Mouse (Mus musculus): ENCODE data around the gene Gm21981. TPM values are rescaled to one million over a fixed set of nuclear protein-coding genes. Genes with fewer than 3 reads are reported as not detected.

The Gm21981 gene
- polyA plus RNA-seq, 1 experiment, result 0.25 TPM

- H3K4me3 ChIP-seq (replicated peaks), result no peak overlapping the region
- H3K9me3 ChIP-seq, result no peaks in the 10 kb centered on the region
- TF ChIP-seq GATA1 (IDR thresholded peaks at IDR 0.05; ENCODE audit: borderline replicate concordance, low read length) (no peak), FLI1 (IDR thresholded peaks at IDR 0.05; ENCODE audit: low read length) (no peak)
- peaks cover 68% of the 10 kb centered on the region for H3K27me3 ChIP-seq (replicated peaks)
- no peaks in the 10 kb centered on the region for H3K36me3 ChIP-seq (replicated peaks; ENCODE audit: low read length)
- peaks cover 4% of the 10 kb centered on the region; the same call in 1 of the 2 replicates for H3K4me1 ChIP-seq
Measured at GRCm38 (mm10) chr17:47730633-47731575, 36.6 kb upstream of the Gm21981 start.

- Histone ChIP-seq H3K4me3 (replicated peaks) (no peak within 1 kb of the TSS), H3K27me3 (replicated peaks) (peaks cover 60% of the 10 kb centered on the region), H3K36me3 (replicated peaks; ENCODE audit: low read length) (no peaks in the 10 kb centered on the region), H3K9me3 (no peaks in the 10 kb centered on the region), H3K4me1 (no peaks in the 10 kb centered on the region)
- no peak for TF ChIP-seq FLI1 (IDR thresholded peaks at IDR 0.05; ENCODE audit: low read length)
- TF ChIP-seq GATA1 (IDR thresholded peaks at IDR 0.05; ENCODE audit: borderline replicate concordance, low read length), result no peak
Measured at GRCm38 (mm10) chr17:47726566-47726965, 32.3 kb upstream of the Gm21981 start, which contains the start of gene Pgc. Gene Pgc, plus strand, starts transcription at chr17:47726842.

- Histone ChIP-seq H3K4me3 (replicated peaks) (no peak overlapping the region), H3K27me3 (replicated peaks) (peaks cover 43% of the 10 kb centered on the region), H3K36me3 (replicated peaks; ENCODE audit: low read length) (no peaks in the 10 kb centered on the region), H3K9me3 (no peaks in the 10 kb centered on the region), H3K4me1 (peaks cover 8% of the 10 kb centered on the region)
- TF ChIP-seq FLI1 (IDR thresholded peaks at IDR 0.05; ENCODE audit: low read length), result no peak
- TF ChIP-seq GATA1 (IDR thresholded peaks at IDR 0.05; ENCODE audit: borderline replicate concordance, low read length), result no peak
Measured at GRCm38 (mm10) chr17:47721183-47721582, 26.9 kb upstream of the Gm21981 start.

GRCm38 (mm10) chr17:47715037-47715436 lies 20.8 kb upstream of the Gm21981 start:
- Histone ChIP-seq H3K36me3 (replicated peaks; ENCODE audit: low read length) (no peaks in the 10 kb centered on the region), H3K27me3 (replicated peaks) (peaks cover 62% of the 10 kb centered on the region), H3K4me3 (replicated peaks) (no peak overlapping the region), H3K9me3 (no peaks in the 10 kb centered on the region), H3K4me1 (peaks cover 10% of the 10 kb centered on the region)
- no peak for TF ChIP-seq GATA1 (IDR thresholded peaks at IDR 0.05; ENCODE audit: borderline replicate concordance, low read length)
- TF ChIP-seq FLI1 (IDR thresholded peaks at IDR 0.05; ENCODE audit: low read length), result no peak

GRCm38 (mm10) chr17:47712889-47713571 lies 18.8 kb upstream of the Gm21981 start:
- H3K9me3 ChIP-seq, result no peaks in the 10 kb centered on the region
- H3K4me1 ChIP-seq, result peaks cover 18% of the 10 kb centered on the region
- no peaks in the 10 kb centered on the region for H3K36me3 ChIP-seq (replicated peaks; ENCODE audit: low read length)
- H3K4me3 ChIP-seq (replicated peaks), result no peak overlapping the region
- TF ChIP-seq FLI1 (IDR thresholded peaks at IDR 0.05; ENCODE audit: low read length) (no peak), GATA1 (IDR thresholded peaks at IDR 0.05; ENCODE audit: borderline replicate concordance, low read length) (no peak)
- peaks cover 59% of the 10 kb centered on the region for H3K27me3 ChIP-seq (replicated peaks)

- H3K36me3 ChIP-seq (replicated peaks; ENCODE audit: low read length), result no peaks in the 10 kb centered on the region
- no peaks in the 10 kb centered on the region for H3K9me3 ChIP-seq
- H3K27me3 ChIP-seq (replicated peaks), result peaks cover 66% of the 10 kb centered on the region
- peaks cover 18% of the 10 kb centered on the region for H3K4me1 ChIP-seq
- no peak overlapping the region for H3K4me3 ChIP-seq (replicated peaks)
- TF ChIP-seq GATA1 (IDR thresholded peaks at IDR 0.05; ENCODE audit: borderline replicate concordance, low read length), result no peak
- no peak for TF ChIP-seq FLI1 (IDR thresholded peaks at IDR 0.05; ENCODE audit: low read length)
Measured at GRCm38 (mm10) chr17:47711883-47712282, 17.6 kb upstream of the Gm21981 start.

GRCm38 (mm10) chr17:47710036-47710435 lies 15.8 kb upstream of the Gm21981 start:
- Histone ChIP-seq H3K36me3 (replicated peaks; ENCODE audit: low read length) (no peaks in the 10 kb centered on the region), H3K27me3 (replicated peaks) (peaks cover 71% of the 10 kb centered on the region), H3K9me3 (no peaks in the 10 kb centered on the region), H3K4me3 (replicated peaks) (no peak overlapping the region), H3K4me1 (peaks cover 9% of the 10 kb centered on the region)
- TF ChIP-seq GATA1 (IDR thresholded peaks at IDR 0.05; ENCODE audit: borderline replicate concordance, low read length) (no peak), FLI1 (IDR thresholded peaks at IDR 0.05; ENCODE audit: low read length) (no peak)

- H3K9me3 ChIP-seq, result no peaks in the 10 kb centered on the region
- H3K4me3 ChIP-seq (replicated peaks), result no peak overlapping the region
- no peak for TF ChIP-seq FLI1 (IDR thresholded peaks at IDR 0.05; ENCODE audit: low read length)
- no peak for TF ChIP-seq GATA1 (IDR thresholded peaks at IDR 0.05; ENCODE audit: borderline replicate concordance, low read length)
- H3K27me3 ChIP-seq (replicated peaks), result peaks cover 75% of the 10 kb centered on the region
- no peaks in the 10 kb centered on the region for H3K36me3 ChIP-seq (replicated peaks; ENCODE audit: low read length)
- peaks cover 9% of the 10 kb centered on the region for H3K4me1 ChIP-seq
Measured at GRCm38 (mm10) chr17:47708972-47709371, 14.7 kb upstream of the Gm21981 start.

- Histone ChIP-seq H3K4me1 (peaks cover 9% of the 10 kb centered on the region), H3K27me3 (replicated peaks) (peaks cover 81% of the 10 kb centered on the region), H3K9me3 (no peaks in the 10 kb centered on the region), H3K4me3 (replicated peaks) (no peak overlapping the region), H3K36me3 (replicated peaks; ENCODE audit: low read length) (no peaks in the 10 kb centered on the region)
- no peak for TF ChIP-seq FLI1 (IDR thresholded peaks at IDR 0.05; ENCODE audit: low read length)
- TF ChIP-seq GATA1 (IDR thresholded peaks at IDR 0.05; ENCODE audit: borderline replicate concordance, low read length), result no peak
Measured at GRCm38 (mm10) chr17:47707961-47708360, 13.7 kb upstream of the Gm21981 start.

- Histone ChIP-seq H3K9me3 (no peaks in the 10 kb centered on the region), H3K36me3 (replicated peaks; ENCODE audit: low read length) (no peaks in the 10 kb centered on the region), H3K27me3 (replicated peaks) (peaks cover 85% of the 10 kb centered on the region), H3K4me3 (replicated peaks) (no peak overlapping the region), H3K4me1 (peaks cover 9% of the 10 kb centered on the region)
- no peak for TF ChIP-seq GATA1 (IDR thresholded peaks at IDR 0.05; ENCODE audit: borderline replicate concordance, low read length)
- no peak for TF ChIP-seq FLI1 (IDR thresholded peaks at IDR 0.05; ENCODE audit: low read length)
Measured at GRCm38 (mm10) chr17:47706196-47706595, 11.9 kb upstream of the Gm21981 start.
